Mouse (Mus musculus) liver, postnatal 0 days (tissue): ENCODE data around the gene Zdhhc19.

Experiments
- CTCF ChIP-seq: sonication (generic); IDR thresholded peaks from 2 replicates; pipeline ENCODE4 v1.5.1; 2016; ENCODE audit warnings: antibody characterized with exemption, low read depth
- EP300 ChIP-seq: IDR thresholded peaks from 2 replicates; pipeline ENCODE4 v1.6.1; 2016; ENCODE audit warnings: antibody characterized with exemption, low read depth, mild to moderate bottlenecking

GRCm38 (mm10) chr16:32495965-32496364, at the start of gene Zdhhc19:
- TF ChIP-seq CTCF (no peak), EP300 (no peak)
